Mouse (Mus musculus): Measurements from ENCODE around the gene Trem3. TPM values are rescaled to one million over a fixed set of nuclear protein-coding genes. Genes with fewer than 3 reads are reported as not detected.

The Trem3 gene
- polyA plus RNA-seq, 1 experiment from 2014 or later, result 0.25 TPM

DNA sequence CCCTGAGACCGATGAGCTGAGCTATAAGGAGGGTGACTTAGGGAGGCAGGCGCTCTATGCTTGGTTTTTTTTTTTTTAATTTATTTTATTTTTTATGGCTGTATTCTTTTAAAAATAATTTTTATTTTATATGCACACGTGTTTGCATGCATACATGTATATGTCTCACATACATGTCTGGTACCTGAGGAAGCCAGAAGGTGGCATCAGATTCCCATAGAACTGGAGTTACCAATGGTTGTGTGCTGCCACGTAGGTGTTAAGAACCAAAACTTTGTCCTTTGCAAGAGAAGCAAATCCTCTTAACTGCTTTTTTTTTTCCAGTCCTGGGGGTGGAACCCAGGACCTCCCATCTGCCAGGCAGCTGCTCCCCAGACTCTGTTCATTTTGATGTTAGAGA, 13.8 kb upstream of the Trem3 start:
- DNase-seq (no peak), ATAC-seq (ENCODE audit: insufficient read depth) (no peak)
- H3K27ac ChIP-seq (ENCODE audit: low read depth), result no peak overlapping the region
- H3K36me3 ChIP-seq (ENCODE audit: insufficient read depth), result no peaks in the 10 kb centered on the region
- H3K4me1 ChIP-seq (ENCODE audit: insufficient read depth), result no peaks in the 10 kb centered on the region
- no peaks in the 10 kb centered on the region for H3K27me3 ChIP-seq (ENCODE audit: insufficient read depth, low read length)
- no peak overlapping the region for H3K4me3 ChIP-seq (ENCODE audit: low read depth, low read length)
- no peak for TF ChIP-seq CTCF (IDR thresholded peaks at IDR 0.05; ENCODE audit: low read depth)
- H3K9me3 ChIP-seq (ENCODE audit: low read depth, low read length), result no peaks in the 10 kb centered on the region
- no peak overlapping the region for H3K4me2 ChIP-seq
- WGBS, result 88% methylated on average over 4 of the region's 4 CpGs
- H3K9ac ChIP-seq, result no peak overlapping the region

- 67% methylated on average over 5 of the region's 5 CpGs for WGBS
- TF ChIP-seq CTCF (IDR thresholded peaks at IDR 0.05; ENCODE audit: low read depth), result no peak
- no peaks in the 10 kb centered on the region for H3K9me3 ChIP-seq (ENCODE audit: low read depth, low read length)
Measured at GRCm38 (mm10) chr17:48234550-48234949, 13.0 kb upstream of the Trem3 start.

DNA sequence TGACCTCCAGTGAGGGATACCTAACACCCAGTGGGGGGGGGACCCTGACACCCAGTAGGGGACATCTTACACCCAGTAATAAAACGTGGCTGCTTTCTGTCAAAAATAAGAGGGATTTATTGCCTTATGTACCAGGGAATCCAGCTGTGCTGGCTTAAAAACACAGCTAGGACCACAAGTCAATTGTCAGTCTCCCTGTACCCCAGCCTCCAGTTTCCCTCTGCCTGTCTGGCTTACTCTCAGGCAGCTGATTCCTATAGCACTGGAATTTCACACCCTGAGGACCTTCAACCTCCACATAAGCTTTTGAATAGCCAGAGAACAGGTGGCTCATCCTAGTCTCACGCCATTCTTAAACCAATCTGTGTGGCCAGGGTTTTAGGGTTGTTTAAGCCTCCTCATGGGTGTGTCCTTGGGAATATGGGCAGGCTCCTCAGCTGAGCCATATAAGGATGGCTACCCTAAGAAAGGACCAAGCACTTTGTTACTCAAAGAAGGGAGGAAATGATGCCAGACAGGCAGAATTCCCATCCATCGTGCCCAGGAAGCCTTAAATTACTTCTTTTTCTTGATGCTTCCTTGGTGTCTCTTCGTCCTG, 11.7 kb upstream of the Trem3 start:
- Histone ChIP-seq H3K9me3 (ENCODE audit: low read depth, low read length) (no peaks in the 10 kb centered on the region), H3K36me3 (ENCODE audit: insufficient read depth) (no peaks in the 10 kb centered on the region), H3K27ac (ENCODE audit: low read depth) (no peak overlapping the region), H3K4me1 (ENCODE audit: insufficient read depth) (no peaks in the 10 kb centered on the region), H3K9ac (no peak overlapping the region), H3K4me3 (ENCODE audit: low read depth, low read length) (no peak overlapping the region), H3K27me3 (ENCODE audit: insufficient read depth, low read length) (no peaks in the 10 kb centered on the region), H3K4me2 (no peak overlapping the region)
- 29% methylated on average over 4 of the region's 4 CpGs for WGBS
- TF ChIP-seq CTCF (IDR thresholded peaks at IDR 0.05; ENCODE audit: low read depth), result no peak
- ATAC-seq (ENCODE audit: insufficient read depth), result no peak
- DNase-seq, result no peak

More at GRCm38 (mm10) chr17:48234550-48234949, 13.0 kb upstream of the Trem3 start:
- Histone ChIP-seq H3K27me3 (ENCODE audit: insufficient read depth, low read length) (no peaks in the 10 kb centered on the region), H3K27ac (ENCODE audit: low read depth) (no peak overlapping the region), H3K36me3 (ENCODE audit: insufficient read depth) (no peaks in the 10 kb centered on the region), H3K4me3 (ENCODE audit: low read depth, low read length) (no peak overlapping the region), H3K4me1 (ENCODE audit: insufficient read depth) (no peaks in the 10 kb centered on the region), H3K9ac (no peak overlapping the region), H3K4me2 (no peak overlapping the region)
- no peak for ATAC-seq (ENCODE audit: insufficient read depth)
- no peak for DNase-seq

DNA sequence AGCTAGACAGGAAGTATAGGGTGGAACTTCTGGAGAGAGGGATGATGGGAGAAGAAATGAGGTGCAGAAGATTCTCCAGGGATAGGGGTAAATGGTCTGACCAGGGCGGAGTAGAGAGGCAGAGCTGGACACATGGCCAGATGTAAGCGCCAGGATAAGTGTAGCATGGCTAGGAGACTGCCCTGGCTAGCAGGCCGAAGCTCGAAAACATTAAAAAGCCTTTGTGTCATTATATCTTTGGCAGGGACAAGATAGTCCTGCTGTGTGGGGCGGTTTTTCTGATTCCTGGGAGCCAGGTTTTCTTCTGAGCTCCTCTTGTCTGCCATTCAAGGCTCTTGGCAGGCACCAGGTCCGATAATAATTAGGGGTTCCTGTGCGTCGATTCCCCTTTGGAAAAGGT, 10.0 kb upstream of the Trem3 start:
- Histone ChIP-seq H3K9me3 (ENCODE audit: low read depth, low read length) (no peaks in the 10 kb centered on the region), H3K9ac (no peak overlapping the region), H3K36me3 (ENCODE audit: insufficient read depth) (no peaks in the 10 kb centered on the region), H3K27me3 (ENCODE audit: insufficient read depth, low read length) (no peaks in the 10 kb centered on the region), H3K27ac (ENCODE audit: low read depth) (no peak overlapping the region), H3K4me1 (ENCODE audit: insufficient read depth) (no peaks in the 10 kb centered on the region), H3K4me2 (no peak overlapping the region), H3K4me3 (ENCODE audit: low read depth, low read length) (no peak overlapping the region)
- DNase-seq (no peak), ATAC-seq (ENCODE audit: insufficient read depth) (no peak)
- TF ChIP-seq CTCF (IDR thresholded peaks at IDR 0.05; ENCODE audit: low read depth), result no peak
- 93% methylated on average over 8 of the region's 8 CpGs for WGBS

GRCm38 (mm10) chr17:48249039-48249438, 1.5 kb downstream of the Trem3 start:
- no peak for TF ChIP-seq CTCF (IDR thresholded peaks at IDR 0.05; ENCODE audit: low read depth)
- no peak for ATAC-seq (ENCODE audit: insufficient read depth)
- no peak overlapping the region for H3K4me3 ChIP-seq (ENCODE audit: low read depth, low read length)

GRCm38 (mm10) chr17:48249501-48249900, 1.9 kb downstream of the Trem3 start:
- Histone ChIP-seq H3K27me3 (ENCODE audit: insufficient read depth, low read length) (no peaks in the 10 kb centered on the region), H3K27ac (ENCODE audit: low read depth) (no peak overlapping the region)
- no peak for ATAC-seq (ENCODE audit: insufficient read depth)

More at GRCm38 (mm10) chr17:48249039-48249438, 1.5 kb downstream of the Trem3 start:
- no peak for DNase-seq
- H3K27ac ChIP-seq (ENCODE audit: low read depth), result no peak overlapping the region
- H3K9me3 ChIP-seq (ENCODE audit: low read depth, low read length), result no peaks in the 10 kb centered on the region
- H3K9ac ChIP-seq, result no peak overlapping the region
- no peaks in the 10 kb centered on the region for H3K4me1 ChIP-seq (ENCODE audit: insufficient read depth)
- no peak overlapping the region for H3K4me2 ChIP-seq
- H3K27me3 ChIP-seq (ENCODE audit: insufficient read depth, low read length), result no peaks in the 10 kb centered on the region
- no peaks in the 10 kb centered on the region for H3K36me3 ChIP-seq (ENCODE audit: insufficient read depth)

GRCm38 (mm10) chr17:48250631-48251030, 3.1 kb downstream of the Trem3 start:
- H3K4me2 ChIP-seq, result no peak overlapping the region
- no peak for TF ChIP-seq CTCF (IDR thresholded peaks at IDR 0.05; ENCODE audit: low read depth)
- no peak for DNase-seq
- H3K4me1 ChIP-seq (ENCODE audit: insufficient read depth), result no peaks in the 10 kb centered on the region
- ATAC-seq (ENCODE audit: insufficient read depth), result no peak
- no peak overlapping the region for H3K9ac ChIP-seq
- no peak overlapping the region for H3K4me3 ChIP-seq (ENCODE audit: low read depth, low read length)
- 88% methylated on average over 7 of the region's 7 CpGs for WGBS
- H3K36me3 ChIP-seq (ENCODE audit: insufficient read depth), result no peaks in the 10 kb centered on the region
- H3K27ac ChIP-seq (ENCODE audit: low read depth), result no peak overlapping the region
- H3K27me3 ChIP-seq (ENCODE audit: insufficient read depth, low read length), result no peaks in the 10 kb centered on the region
- H3K9me3 ChIP-seq (ENCODE audit: low read depth, low read length), result no peaks in the 10 kb centered on the region

More at GRCm38 (mm10) chr17:48249501-48249900, 1.9 kb downstream of the Trem3 start:
- WGBS, result 77% methylated on average over 11 of the region's 11 CpGs
- no peak overlapping the region for H3K4me2 ChIP-seq
- H3K4me3 ChIP-seq (ENCODE audit: low read depth, low read length), result no peak overlapping the region
- no peak for TF ChIP-seq CTCF (IDR thresholded peaks at IDR 0.05; ENCODE audit: low read depth)
- no peaks in the 10 kb centered on the region for H3K36me3 ChIP-seq (ENCODE audit: insufficient read depth)
- no peaks in the 10 kb centered on the region for H3K4me1 ChIP-seq (ENCODE audit: insufficient read depth)
- H3K9ac ChIP-seq, result no peak overlapping the region
- no peaks in the 10 kb centered on the region for H3K9me3 ChIP-seq (ENCODE audit: low read depth, low read length)
- DNase-seq, result no peak

DNA sequence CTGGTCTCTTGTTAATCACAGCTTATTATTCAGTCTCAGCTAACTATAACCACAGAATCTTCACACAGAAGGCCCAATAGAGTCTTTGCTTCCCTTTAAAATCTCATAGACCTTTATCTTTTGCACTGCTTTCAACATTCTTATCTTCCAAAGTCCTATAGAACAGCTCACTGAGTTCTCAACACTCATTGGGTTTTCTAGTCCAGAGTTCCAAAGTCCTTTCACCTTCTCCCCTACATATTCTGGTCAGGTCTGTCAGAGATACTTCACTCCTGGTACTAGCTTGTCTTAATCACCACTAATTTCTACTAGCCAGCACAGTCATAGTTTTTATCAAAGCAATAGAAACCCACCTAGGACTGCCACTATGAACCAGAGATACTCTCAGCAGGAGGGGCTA, 9.0 kb downstream of the Trem3 start:
- Histone ChIP-seq H3K9me3 (ENCODE audit: low read depth, low read length) (no peaks in the 10 kb centered on the region), H3K27me3 (ENCODE audit: insufficient read depth, low read length) (no peaks in the 10 kb centered on the region), H3K4me2 (no peak overlapping the region), H3K36me3 (ENCODE audit: insufficient read depth) (no peaks in the 10 kb centered on the region), H3K4me1 (ENCODE audit: insufficient read depth) (no peaks in the 10 kb centered on the region), H3K4me3 (ENCODE audit: low read depth, low read length) (no peak overlapping the region), H3K9ac (no peak overlapping the region), H3K27ac (ENCODE audit: low read depth) (no peak overlapping the region)
- ATAC-seq (ENCODE audit: insufficient read depth) (no peak), DNase-seq (no peak)
- no peak for TF ChIP-seq CTCF (IDR thresholded peaks at IDR 0.05; ENCODE audit: low read depth)

All from lung, embryonic 14.5 days (tissue).